Mouse (Mus musculus) lung, adult 18-20 months (tissue): ENCODE results near the gene Myom1.
A peak's percentile ranks its signal among the peaks of the same experiment; 100 is the strongest.

Source experiments
- DNase-seq, 2 experiments: peaks; one replicate each; pipeline ENCODE4 v3.0.0; 2022; ENCODE audit warnings: mixed read lengths in 2 of 2

Myom1 gene

GRCm38 (mm10) chr17:70991706-70992625 lies 10.5 kb upstream of the Myom1 start:
- DNase-seq, result peak; percentile 66 to 68

- DNase-seq, result no peak
Measured at GRCm38 (mm10) chr17:70992662-70993061, 9.8 kb upstream of the Myom1 start.

GRCm38 (mm10) chr17:70993385-70993807 lies 9.0 kb upstream of the Myom1 start:
- peak; percentile 50 to 74 for DNase-seq

GRCm38 (mm10) chr17:70994671-70995070 lies 7.8 kb upstream of the Myom1 start:
- no peak for DNase-seq

GRCm38 (mm10) chr17:70995551-70995950 lies 6.9 kb upstream of the Myom1 start:
- DNase-seq, result no peak

GRCm38 (mm10) chr17:70997836-70998235 lies 4.6 kb upstream of the Myom1 start:
- no peak for DNase-seq

- no peak for DNase-seq
Measured at GRCm38 (mm10) chr17:70998400-70998975, 3.9 kb upstream of the Myom1 start.

- peak in 1 of 2 experiments; percentile 49 for DNase-seq
Measured at GRCm38 (mm10) chr17:70999187-70999586, 3.2 kb upstream of the Myom1 start.

- DNase-seq, result no peak
Measured at GRCm38 (mm10) chr17:71000255-71000654, 2.2 kb upstream of the Myom1 start.

GRCm38 (mm10) chr17:71001067-71001466 lies 1.4 kb upstream of the Myom1 start:
- DNase-seq, result no peak

GRCm38 (mm10) chr17:71001699-71002080 lies 743 bp upstream of the Myom1 start:
- DNase-seq, result peak; percentile 50

GRCm38 (mm10) chr17:71002744-71003094 lies 286 bp downstream of the Myom1 start, which contains the start of gene Myl12a:
Myl12a (minus strand) TSS chr17:71002878.
- no peak for DNase-seq

GRCm38 (mm10) chr17:71003112-71003511 lies 679 bp downstream of the Myom1 start:
- no peak for DNase-seq

GRCm38 (mm10) chr17:71003721-71004120 lies 1.3 kb downstream of the Myom1 start:
- no peak for DNase-seq

- DNase-seq, result peak; percentile 74 to 81
Measured at GRCm38 (mm10) chr17:71004186-71004960, 1.9 kb downstream of the Myom1 start.

GRCm38 (mm10) chr17:71006976-71007375 lies 4.5 kb downstream of the Myom1 start:
- no peak for DNase-seq

GRCm38 (mm10) chr17:71008676-71009075 lies 6.2 kb downstream of the Myom1 start:
- no peak for DNase-seq

- no peak for DNase-seq
Measured at GRCm38 (mm10) chr17:71009751-71010150, 7.3 kb downstream of the Myom1 start.

- no peak for DNase-seq
Measured at GRCm38 (mm10) chr17:71010646-71011242, 8.3 kb downstream of the Myom1 start.

GRCm38 (mm10) chr17:71011931-71012662 lies 9.7 kb downstream of the Myom1 start:
- DNase-seq, result no peak

GRCm38 (mm10) chr17:71013105-71013504 lies 10.7 kb downstream of the Myom1 start:
- no peak for DNase-seq

- DNase-seq, result no peak
Measured at GRCm38 (mm10) chr17:71014911-71015310, 12.5 kb downstream of the Myom1 start.
